Mouse (Mus musculus) 3T3-L1 (cell line): Measurements from ENCODE around the gene Fmc1.
"Not testable (repeated sequence)": the region's sequence is repeated elsewhere in the genome, so short reads cannot be mapped to it uniquely, and the experiment has no call there.

Source experiments
- DNase-seq: peaks from one replicate; pipeline ENCODE4 v3.0.0-alpha.2; 2015; ENCODE audit warnings: low read depth, low spot score

Fmc1 gene

GRCm38 (mm10) chr6:38533428-38534405 is at the start of gene Fmc1:
Gene Fmc1 (plus strand): TSS chr6:38533502.
- peak; percentile 100 for DNase-seq

GRCm38 (mm10) chr6:38492550-38492949 is 40.8 kb upstream of the Fmc1 start:
- peak; percentile 75 for DNase-seq

GRCm38 (mm10) chr6:38495641-38496040 is 37.7 kb upstream of the Fmc1 start:
- no peak for DNase-seq

- DNase-seq = peak; percentile 36
These were observed 21.2 kb upstream of the Fmc1 start for GRCm38 (mm10) chr6:38512096-38512495.

GRCm38 (mm10) chr6:38512830-38513229 is 20.5 kb upstream of the Fmc1 start:
- no peak for DNase-seq

- DNase-seq = no peak
These were observed 18.1 kb upstream of the Fmc1 start for GRCm38 (mm10) chr6:38515201-38515600.

GRCm38 (mm10) chr6:38523851-38524250 is 9.5 kb upstream of the Fmc1 start:
- no peak for DNase-seq

- DNase-seq = peak; percentile 84
These were observed 2.0 kb upstream of the Fmc1 start for GRCm38 (mm10) chr6:38531211-38531820.

GRCm38 (mm10) chr6:38532500-38533420 is 542 bp upstream of the Fmc1 start:
- peak; percentile 46 for DNase-seq

- peak; percentile 96 for DNase-seq
These were observed 1.5 kb downstream of the Fmc1 start for GRCm38 (mm10) chr6:38534640-38535365.

- DNase-seq = no peak
These were observed 2.0 kb downstream of the Fmc1 start for GRCm38 (mm10) chr6:38535366-38535690.

GRCm38 (mm10) chr6:38535788-38536187 is 2.5 kb downstream of the Fmc1 start:
- DNase-seq = no peak

GRCm38 (mm10) chr6:38544141-38544540 is 10.8 kb downstream of the Fmc1 start:
- DNase-seq = not testable (repeated sequence)

GRCm38 (mm10) chr6:38547005-38547404 is 13.7 kb downstream of the Fmc1 start:
- not testable (repeated sequence) for DNase-seq

- peak; percentile 78 for DNase-seq
These were observed 14.4 kb downstream of the Fmc1 start for GRCm38 (mm10) chr6:38547707-38548106.

GRCm38 (mm10) chr6:38548595-38548994 is 15.3 kb downstream of the Fmc1 start:
- DNase-seq = not testable (repeated sequence)

- not testable (repeated sequence) for DNase-seq
These were observed 16.5 kb downstream of the Fmc1 start for GRCm38 (mm10) chr6:38549840-38550239.

GRCm38 (mm10) chr6:38550250-38551061 is 17.2 kb downstream of the Fmc1 start:
- DNase-seq = peak; percentile 76

- DNase-seq = peak; percentile 98
These were observed 18.0 kb downstream of the Fmc1 start, which contains the start of gene Luc7l2 for GRCm38 (mm10) chr6:38551062-38551988. Gene Luc7l2 (plus strand): TSS chr6:38551334.
